Mouse (Mus musculus) limb, embryonic 14.5 days (tissue): ENCODE measurements around the gene Oxld1. TPM values are rescaled to one million over a fixed set of nuclear protein-coding genes. Genes with fewer than 3 reads are reported as not detected.
A peak's percentile ranks its signal among the peaks of the same experiment; 100 is the strongest.

ENCODE experiments used
- ATAC-seq: fragments of 200-750 bp; cut with Nextera tagmentation; 2 replicates; pipeline ENCODE4 v1.8.0; 2017; ENCODE audit warnings: low read depth, moderate number of reproducible peaks, moderate TSS enrichment; ENCODE audit not compliant: low FRiP score
- DNase-seq: peaks from one replicate; pipeline ENCODE4 v3.0.0-alpha.2; 2015; ENCODE audit warnings: low spot score
- H3K27ac ChIP-seq: fragments of 300-500 bp; sonication (generic); replicated peaks from 2 replicates; pipeline ENCODE4 v1.5.1; 2014; ENCODE audit warnings: low read depth, mild to moderate bottlenecking, low read length, moderate library complexity, mixed read lengths
- H3K27me3 ChIP-seq: fragments of 300-500 bp; sonication (generic); 2 replicates; pipeline ENCODE4 v1.6.1; 2014; ENCODE audit warnings: low read length, mixed read lengths; ENCODE audit not compliant: control insufficient read depth, insufficient read depth
- H3K36me3 ChIP-seq: fragments of 300-500 bp; sonication (generic); 2 replicates; pipeline ENCODE4 v1.6.1; 2014; ENCODE audit warnings: mild to moderate bottlenecking, low read length, moderate library complexity, mixed read lengths; ENCODE audit not compliant: control insufficient read depth, insufficient read depth
- H3K4me1 ChIP-seq: fragments of 300-500 bp; sonication (generic); 2 replicates; pipeline ENCODE4 v1.6.1; 2014; ENCODE audit warnings: antibody characterized with exemption, low read length, mixed read lengths; ENCODE audit not compliant: control insufficient read depth, insufficient read depth
- H3K4me2 ChIP-seq: fragments of 300-500 bp; sonication (generic); replicated peaks from 2 replicates; pipeline ENCODE4 v1.6.1; 2014; ENCODE audit warnings: low read depth, mild to moderate bottlenecking, low read length, moderate library complexity; ENCODE audit not compliant: severe bottlenecking
- H3K4me3 ChIP-seq: fragments of 300-500 bp; sonication (generic); replicated peaks from 2 replicates; pipeline ENCODE4 v1.5.1; 2014; ENCODE audit warnings: low read length
- H3K9ac ChIP-seq: fragments of 300-500 bp; sonication (generic); 2 replicates; pipeline ENCODE4 v1.6.1; 2014; ENCODE audit warnings: mild to moderate bottlenecking, low read depth, low read length, moderate library complexity; ENCODE audit not compliant: severe bottlenecking
- H3K9me3 ChIP-seq: fragments of 300-500 bp; sonication (generic); 2 replicates; pipeline ENCODE4 v1.6.1; 2016; ENCODE audit warnings: low read length; ENCODE audit not compliant: control insufficient read depth
- POLR2A ChIP-seq: fragments of 200-500 bp; IDR thresholded peaks from 2 replicates; pipeline ENCODE4 v1.8.0; 2012; ENCODE audit warnings: inconsistent platforms, mild to moderate bottlenecking, moderate library complexity, borderline replicate concordance; ENCODE audit not compliant: insufficient read depth, insufficient read length; ENCODE audit errors: extremely low read depth
- WGBS: fragments of 180-500 bp; shearing (Covaris S2); extraction: QIAGEN DNeasy Blood & Tissue Kit; methylation state at CpG from one replicate; pipeline ENCODE4 v1.1.7; 2014; 5-methylcytosine and 5-hydroxymethylcytosine counted together
- polyA plus RNA-seq, 2 experiments: library from polyadenylated mRNA; depleted of rRNA in 1 of 2; stranded (reverse) in 1 of 2; unstranded in 1 of 2; fragments of >200 nt; fragmentation: Nextera tagmentation in 1 of 2; extraction: Ambion mirVana in 1 of 2; gene quantifications; 2 replicates each; pipeline versions ENCODE4 v1.2.1 to v1.2.3; 2012 to 2014

Gene Oxld1
- polyA plus RNA-seq, 2 experiments: 12.3 to 14.3 TPM

DNA sequence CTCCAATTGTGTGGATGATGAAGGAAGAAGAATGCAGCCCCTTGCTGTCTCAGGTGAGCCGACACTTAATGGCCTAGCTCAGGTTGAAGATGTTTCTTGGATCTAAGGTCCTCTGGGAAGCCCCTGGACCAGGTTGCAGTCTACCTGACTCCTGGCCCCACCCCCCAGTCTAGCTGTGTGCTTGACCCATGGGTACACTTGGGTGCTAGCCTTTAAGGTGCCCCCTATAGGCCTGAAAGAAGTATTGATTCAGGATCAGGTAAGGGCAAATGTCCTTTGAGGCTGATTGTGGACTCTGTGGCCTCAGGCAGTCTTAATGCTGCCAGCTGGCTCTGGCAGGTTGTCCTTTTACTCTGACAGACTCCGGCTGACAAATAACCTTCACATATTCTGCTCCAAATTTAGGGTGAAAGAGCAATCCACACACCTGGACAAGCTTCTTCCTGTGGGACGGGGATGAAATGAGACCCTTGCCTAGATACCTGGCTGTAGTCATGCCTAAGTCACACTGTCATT, 15.0 kb downstream of the Oxld1 start:
- DNase-seq: no peak
- H3K36me3 ChIP-seq: no peaks in the 10 kb centered on the region
- H3K9me3 ChIP-seq: no peaks in the 10 kb centered on the region
- H3K9ac ChIP-seq: no peak overlapping the region
- no peak overlapping the region for H3K4me2 ChIP-seq
- no peak for ATAC-seq
- WGBS: 77% methylated on average over 3 of the region's 3 CpGs
- no peak overlapping the region for H3K4me3 ChIP-seq
- no peak overlapping the region for H3K27ac ChIP-seq
- no peaks in the 10 kb centered on the region for H3K4me1 ChIP-seq
- no peak for TF ChIP-seq POLR2A
- H3K27me3 ChIP-seq: no peaks in the 10 kb centered on the region

DNA sequence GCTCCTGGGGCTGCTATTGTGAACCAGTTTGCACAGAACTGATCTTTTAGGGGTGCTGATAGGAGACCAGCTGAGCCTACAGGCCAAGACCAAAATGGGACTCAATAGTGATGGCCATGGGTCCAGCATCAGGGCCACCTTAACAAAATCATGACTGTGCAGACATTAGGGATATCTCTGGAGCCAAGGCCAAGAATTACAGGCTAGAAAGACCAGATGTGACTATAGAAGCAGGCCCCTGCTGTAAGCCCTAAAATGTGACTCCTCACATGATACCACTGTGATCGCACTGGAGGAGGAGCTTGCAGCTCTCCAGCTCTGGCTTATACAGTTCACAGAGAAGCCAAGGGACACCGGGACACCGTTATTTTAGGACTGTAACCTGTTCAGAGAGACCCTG, 15.5 kb downstream of the Oxld1 start, which contains the start of gene Tspan10:
Gene Tspan10 (plus strand): TSS at position 301 of the 400 bp plus-strand sequence.
- no peaks in the 10 kb centered on the region for H3K4me1 ChIP-seq
- no peaks in the 10 kb centered on the region for H3K36me3 ChIP-seq
- DNase-seq (no peak), ATAC-seq (no peak)
- H3K9ac ChIP-seq: no peak within 1 kb of the TSS; the same call in 1 of the 2 replicates
- no peaks in the 10 kb centered on the region for H3K27me3 ChIP-seq
- H3K4me2 ChIP-seq: no peak within 1 kb of the TSS
- H3K4me3 ChIP-seq: no peak within 1 kb of the TSS
- H3K9me3 ChIP-seq: no peaks in the 10 kb centered on the region
- no peak within 1 kb of the TSS for H3K27ac ChIP-seq
- 91% methylated on average over 3 of the region's 3 CpGs for WGBS
- no peak for TF ChIP-seq POLR2A

DNA sequence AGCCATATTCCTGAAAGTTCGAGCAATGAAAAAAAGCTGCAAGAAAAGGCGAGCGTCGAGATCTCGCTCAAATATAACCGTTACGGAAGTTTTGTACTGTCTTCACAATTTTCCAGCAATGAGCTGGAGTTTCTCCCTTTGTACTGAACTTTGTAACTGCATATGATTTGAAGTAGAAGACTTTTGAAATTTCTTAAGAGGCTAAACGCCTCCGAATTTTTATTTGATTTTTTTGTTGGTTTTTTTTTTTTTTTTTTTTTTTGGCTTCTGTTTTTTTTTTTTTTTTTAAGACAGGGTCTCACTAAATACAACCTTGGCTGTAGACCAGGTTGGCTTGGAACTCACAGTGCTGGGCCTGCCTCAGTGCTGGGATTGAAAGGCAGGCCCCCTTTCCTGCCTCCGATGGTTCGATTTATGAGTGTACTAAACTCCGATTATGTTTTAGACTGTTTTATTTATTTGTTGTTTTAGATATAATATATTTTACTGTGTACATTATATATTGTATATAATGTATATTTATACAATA, 19.9 kb downstream of the Oxld1 start:
- Histone ChIP-seq H3K27me3 (no peaks in the 10 kb centered on the region), H3K4me3 (peak overlapping the region; percentile 100), H3K4me1 (peaks cover 11% of the 10 kb centered on the region; the same call in 1 of the 2 replicates), H3K36me3 (peaks cover 10% of the 10 kb centered on the region), H3K9ac (peak overlapping the region; percentile 94), H3K9me3 (no peaks in the 10 kb centered on the region), H3K4me2 (peak overlapping the region; percentile 80), H3K27ac (peak overlapping the region; percentile 77)
- ATAC-seq: peak; percentile 27; the same call in 1 of the 2 replicates
- WGBS: 25% methylated on average over 12 of the region's 12 CpGs
- peak; percentile 52 for DNase-seq
- TF ChIP-seq POLR2A: no peak

DNA sequence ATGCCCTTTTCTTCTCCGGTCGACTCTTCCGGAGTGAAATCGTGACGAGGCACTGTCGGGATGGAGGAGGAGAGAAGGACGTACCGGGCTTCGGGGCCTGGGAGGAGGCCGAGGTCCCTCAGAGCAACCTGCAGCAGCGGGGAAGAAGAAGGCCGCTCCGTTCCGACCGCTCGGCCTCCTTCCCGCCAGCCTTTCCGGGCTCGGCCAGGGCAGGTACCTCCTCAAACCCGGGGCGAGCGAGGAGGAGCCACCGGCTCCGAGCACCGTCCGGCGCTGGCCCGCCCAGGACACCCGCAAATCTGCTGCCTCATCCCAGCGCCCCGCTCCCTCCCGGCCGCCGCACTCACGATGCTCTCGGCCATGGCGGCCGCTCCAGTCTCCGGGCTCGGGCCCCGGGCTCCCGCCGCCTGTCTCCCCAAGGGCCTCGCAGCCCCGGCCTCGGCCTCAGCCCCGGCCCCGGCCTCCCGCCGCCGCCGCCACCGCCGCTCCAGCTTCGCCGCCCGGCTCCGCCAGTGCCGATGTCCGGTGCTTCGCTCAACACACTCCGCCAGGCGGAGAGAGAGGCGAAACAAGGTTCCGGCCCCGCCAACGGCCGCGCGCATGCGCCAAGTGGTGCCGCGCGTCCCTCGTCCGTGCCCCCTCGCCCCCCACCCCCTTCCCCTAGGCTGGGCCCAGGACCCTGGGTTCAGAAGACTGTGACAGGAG, 20.6 kb downstream of the Oxld1 start, which contains the start of gene Nploc4:
Gene Nploc4 (minus strand): TSS at position 557 of the 705 bp plus-strand sequence.
- TF ChIP-seq POLR2A: 0 out of 2 replicates have a peak, but pooled peaks have one; percentile 39
- H3K4me3 ChIP-seq: peak within 1 kb of the TSS; percentile 100

DNA sequence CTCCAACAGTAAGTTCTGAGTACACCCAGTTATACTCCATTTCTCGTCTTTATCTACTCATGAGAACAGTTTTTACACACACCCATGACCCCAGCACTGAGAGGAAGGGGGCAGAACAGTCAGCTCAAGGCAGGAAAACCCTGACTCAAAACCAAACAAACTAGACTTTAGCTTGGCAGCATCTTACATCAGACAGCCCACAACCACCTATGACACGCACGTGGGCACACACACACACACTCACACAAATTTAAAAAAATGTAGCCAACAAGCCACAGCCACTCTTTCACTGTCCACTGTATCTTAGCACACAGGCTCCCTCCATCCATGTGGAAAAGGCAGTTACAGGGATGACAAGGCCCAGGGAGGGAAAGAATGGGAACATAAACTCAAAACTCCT, 31.1 kb downstream of the Oxld1 start:
- Histone ChIP-seq H3K9ac (no peak overlapping the region), H3K27ac (no peak overlapping the region), H3K4me1 (peaks cover 11% of the 10 kb centered on the region; the same call in 1 of the 2 replicates), H3K9me3 (no peaks in the 10 kb centered on the region), H3K4me2 (no peak overlapping the region), H3K27me3 (no peaks in the 10 kb centered on the region), H3K4me3 (no peak overlapping the region), H3K36me3 (peaks cover 76% of the 10 kb centered on the region)
- ATAC-seq: no peak
- no peak for TF ChIP-seq POLR2A
- no peak for DNase-seq
- WGBS: 95% methylated on average over 3 of the region's 3 CpGs

More for the DNA sequence above, 20.6 kb downstream of the Oxld1 start, which contains the start of gene Nploc4:
- peak within 1 kb of the TSS; percentile 94 for H3K9ac ChIP-seq
- no peaks in the 10 kb centered on the region for H3K27me3 ChIP-seq
- DNase-seq (peak; percentile 87), ATAC-seq (peak; percentile 91)
- peak within 1 kb of the TSS; percentile 80 for H3K4me2 ChIP-seq
- peaks cover 11% of the 10 kb centered on the region; the same call in 1 of the 2 replicates for H3K4me1 ChIP-seq
- H3K9me3 ChIP-seq: no peaks in the 10 kb centered on the region
- WGBS: under 1% methylated on average over 21 of the region's 77 CpGs
- peak within 1 kb of the TSS; percentile 77 for H3K27ac ChIP-seq
- H3K36me3 ChIP-seq: peaks cover 16% of the 10 kb centered on the region
